Mouse (Mus musculus) embryonic facial prominence, embryonic 14.5 days (tissue): ENCODE measurements at regions not wholly inside any gene's neighbourhood (a gene's known extent, or its start where the extent isn't known, plus 50 kb on each side); places are given as distances from the start of the nearest gene placed in this dataset.

Source experiments
- ATAC-seq: fragments of 200-750 bp; cut with Nextera tagmentation; 2 replicates; pipeline ENCODE4 v1.8.0; 2017; ENCODE audit warnings: low read depth, moderate number of reproducible peaks, moderate TSS enrichment
- DNase-seq: peaks from one replicate; pipeline ENCODE4 v3.0.0-alpha.2; 2015; ENCODE audit warnings: low spot score
- H3K27ac ChIP-seq: fragments of 300-500 bp; sonication (generic); replicated peaks from 2 replicates; pipeline ENCODE4 v1.5.1; 2014; ENCODE audit warnings: low read depth, mild to moderate bottlenecking, low read length, moderate library complexity
- H3K27me3 ChIP-seq: fragments of 300-500 bp; sonication (generic); replicated peaks from 2 replicates; pipeline ENCODE4 v1.6.1; 2014; ENCODE audit warnings: low read length; ENCODE audit not compliant: control insufficient read depth, insufficient read depth
- H3K36me3 ChIP-seq: fragments of 300-500 bp; sonication (generic); 2 replicates; pipeline ENCODE4 v1.6.1; 2014; ENCODE audit warnings: low read length, mixed read lengths; ENCODE audit not compliant: control insufficient read depth, insufficient read depth
- H3K4me1 ChIP-seq: fragments of 300-500 bp; sonication (generic); 2 replicates; pipeline ENCODE4 v1.6.1; 2014; ENCODE audit warnings: antibody characterized with exemption, low read length; ENCODE audit not compliant: control insufficient read depth, insufficient read depth
- H3K4me2 ChIP-seq: fragments of 300-500 bp; sonication (generic); 2 replicates; pipeline ENCODE4 v1.6.1; 2014; ENCODE audit warnings: low read depth, mild to moderate bottlenecking, low read length, moderate library complexity, mixed read lengths
- H3K4me3 ChIP-seq: fragments of 300-500 bp; sonication (generic); 2 replicates; pipeline ENCODE4 v1.5.1; 2014; ENCODE audit warnings: low read depth, mild to moderate bottlenecking, low read length
- H3K9ac ChIP-seq: fragments of 300-500 bp; sonication (generic); 2 replicates; pipeline ENCODE4 v1.6.1; 2014; ENCODE audit warnings: low read depth, mild to moderate bottlenecking, low read length, moderate library complexity, mixed read lengths
- H3K9me3 ChIP-seq: fragments of 300-500 bp; sonication (generic); 2 replicates; pipeline ENCODE4 v1.6.1; 2016; ENCODE audit warnings: low read length; ENCODE audit not compliant: control insufficient read depth
- whole genome bisulfite sequencing: fragments of 180-500 bp; shearing (Covaris S2); extraction: QIAGEN DNeasy Blood & Tissue Kit; methylation state at CpG from one replicate; pipeline ENCODE4 v1.1.7; 2014; 5-methylcytosine and 5-hydroxymethylcytosine counted together

GRCm38 (mm10) chr12:92618519-92618918 is 769.6 kb upstream of the Sel1l start:
- Histone ChIP-seq H3K4me1 (no peaks in the 10 kb centered on the region), H3K27ac (no peak overlapping the region), H3K4me3 (no peak overlapping the region), H3K4me2 (no peak overlapping the region), H3K9me3 (no peaks in the 10 kb centered on the region), H3K36me3 (no peaks in the 10 kb centered on the region), H3K9ac (no peak overlapping the region), H3K27me3 (no peaks in the 10 kb centered on the region)
- ATAC-seq: no peak
- DNase-seq: no peak
- WGBS: 57% methylated on average over 2 of the region's 2 CpGs

- Histone ChIP-seq H3K9me3 (no peaks in the 10 kb centered on the region), H3K4me1 (no peaks in the 10 kb centered on the region), H3K4me3 (no peak overlapping the region), H3K27me3 (no peaks in the 10 kb centered on the region), H3K27ac (no peak overlapping the region), H3K36me3 (no peaks in the 10 kb centered on the region), H3K4me2 (no peak overlapping the region), H3K9ac (no peak overlapping the region)
- 55% methylated on average over 1 of the region's 1 CpGs for WGBS
- DNase-seq: no peak
- ATAC-seq: no peak
Measured at GRCm38 (mm10) chr12:92601673-92602072, 752.7 kb upstream of the Sel1l start.

GRCm38 (mm10) chr12:92589725-92590124 is 740.8 kb upstream of the Sel1l start:
- no peak overlapping the region for H3K4me2 ChIP-seq
- no peaks in the 10 kb centered on the region for H3K9me3 ChIP-seq
- no peak overlapping the region for H3K27ac ChIP-seq
- ATAC-seq: no peak
- no peak for DNase-seq
- H3K36me3 ChIP-seq: no peaks in the 10 kb centered on the region
- H3K4me3 ChIP-seq: no peak overlapping the region
- no peaks in the 10 kb centered on the region for H3K4me1 ChIP-seq
- no peaks in the 10 kb centered on the region for H3K27me3 ChIP-seq
- 58% methylated on average over 2 of the region's 2 CpGs for WGBS
- H3K9ac ChIP-seq: no peak overlapping the region

DNA sequence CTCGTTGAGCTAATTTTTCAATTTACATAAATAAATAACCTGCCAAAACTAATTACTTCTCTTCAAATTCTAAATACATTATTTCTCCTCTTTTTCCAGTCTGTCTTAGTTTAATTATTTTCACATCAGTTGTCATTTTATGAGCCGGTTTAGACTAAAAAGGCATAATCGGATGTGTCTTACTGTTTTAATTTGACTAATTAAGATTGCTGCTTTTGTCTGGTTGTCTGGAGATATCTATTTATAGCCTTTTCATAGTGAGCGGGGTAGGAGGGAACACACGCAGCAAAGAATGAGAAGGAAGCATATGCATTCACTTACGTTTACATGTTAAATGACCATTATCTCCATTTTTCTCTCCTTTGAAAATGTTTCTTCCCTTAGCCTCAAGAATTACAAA is 740.3 kb upstream of the Sel1l start:
- Histone ChIP-seq H3K4me2 (no peak overlapping the region), H3K36me3 (no peaks in the 10 kb centered on the region), H3K27me3 (no peaks in the 10 kb centered on the region), H3K27ac (no peak overlapping the region), H3K9me3 (no peaks in the 10 kb centered on the region), H3K9ac (no peak overlapping the region), H3K4me1 (no peaks in the 10 kb centered on the region), H3K4me3 (no peak overlapping the region)
- DNase-seq (no peak), ATAC-seq (no peak)
- 64% methylated on average over 6 of the region's 6 CpGs for WGBS

DNA sequence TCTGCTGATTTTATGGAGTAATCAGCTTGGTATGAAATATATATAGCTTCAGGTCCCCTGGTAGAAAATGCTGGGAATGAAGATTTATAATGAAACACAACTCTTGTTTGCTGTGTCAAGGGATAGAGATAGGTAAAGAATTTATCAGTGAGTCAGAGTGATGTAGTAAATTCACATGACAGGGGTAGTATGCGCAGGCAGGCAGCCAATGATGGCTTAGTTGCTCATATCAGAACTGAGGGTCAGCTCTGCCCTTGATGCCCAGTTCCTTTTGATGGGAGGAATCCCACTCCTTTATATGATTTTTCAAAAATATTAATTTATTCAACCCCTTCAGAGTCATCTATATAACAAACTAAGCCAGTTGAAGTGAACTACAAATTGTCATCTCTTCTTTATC is 729.6 kb upstream of the Sel1l start:
- H3K9me3 ChIP-seq: no peaks in the 10 kb centered on the region
- no peaks in the 10 kb centered on the region for H3K27me3 ChIP-seq
- H3K9ac ChIP-seq: no peak overlapping the region
- WGBS: 85% methylated on average over 1 of the region's 1 CpGs
- H3K4me3 ChIP-seq: no peak overlapping the region
- H3K4me2 ChIP-seq: no peak overlapping the region
- ATAC-seq (no peak), DNase-seq (no peak)
- H3K4me1 ChIP-seq: no peaks in the 10 kb centered on the region
- no peak overlapping the region for H3K27ac ChIP-seq
- no peaks in the 10 kb centered on the region for H3K36me3 ChIP-seq
